Mouse (Mus musculus): ENCODE results near the gene Col6a3. TPM values are rescaled to one million over a fixed set of nuclear protein-coding genes. Genes with fewer than 3 reads are reported as not detected.
A peak's percentile ranks its signal among the peaks of the same experiment; 100 is the strongest.

The Col6a3 gene
- polyA plus RNA-seq, 1 experiment from 2014 or later, result 144 TPM

- Histone ChIP-seq H3K27ac (ENCODE audit: low read length) (peak overlapping the region; percentile 3; the same call in 1 of the 2 replicates), H3K9me3 (replicated peaks; ENCODE audit: control insufficient read depth, low read length) (no peaks in the 10 kb centered on the region), H3K36me3 (ENCODE audit: control insufficient read depth, insufficient read depth, low read length) (no peaks in the 10 kb centered on the region), H3K27me3 (ENCODE audit: control insufficient read depth, insufficient read depth, low read length) (no peaks in the 10 kb centered on the region), H3K4me1 (ENCODE audit: control insufficient read depth, insufficient read depth, low read length) (peaks cover 15% of the 10 kb centered on the region), H3K4me3 (replicated peaks; ENCODE audit: low read length) (no peak overlapping the region), H3K9ac (ENCODE audit: low read length) (no peak overlapping the region), H3K4me2 (ENCODE audit: low read depth, low read length) (no peak overlapping the region)
- ATAC-seq (ENCODE audit: insufficient read depth, low FRiP score), result no peak
These were observed 120.4 kb downstream of the Col6a3 start for GRCm38 (mm10) chr1:90723325-90723724.

DNA sequence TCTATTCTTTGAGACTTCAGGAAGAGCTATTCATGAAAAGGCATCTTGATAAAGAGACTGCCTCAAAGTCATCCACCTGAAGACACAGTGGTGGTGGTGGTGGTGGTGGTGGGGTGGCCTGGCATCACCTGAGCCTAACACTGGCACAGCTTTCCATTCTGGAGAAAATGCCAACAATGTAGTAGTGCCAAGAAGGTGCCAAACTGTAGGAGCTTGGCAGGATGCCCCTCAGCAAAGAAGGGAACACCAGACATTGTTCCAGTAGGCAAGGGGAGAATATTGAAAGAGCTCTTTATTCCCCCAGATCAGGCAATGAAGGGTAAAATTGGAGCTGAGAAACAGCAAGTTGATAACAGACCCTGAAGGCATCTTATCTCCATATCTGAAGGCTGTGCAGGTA is 121.8 kb downstream of the Col6a3 start:
- no peak overlapping the region for H3K9ac ChIP-seq (ENCODE audit: low read length)
- no peaks in the 10 kb centered on the region for H3K27me3 ChIP-seq (ENCODE audit: control insufficient read depth, insufficient read depth, low read length)
- H3K27ac ChIP-seq (ENCODE audit: low read length), result no peak overlapping the region
- H3K36me3 ChIP-seq (ENCODE audit: control insufficient read depth, insufficient read depth, low read length), result no peaks in the 10 kb centered on the region
- no peak overlapping the region for H3K4me3 ChIP-seq (replicated peaks; ENCODE audit: low read length)
- H3K4me2 ChIP-seq (ENCODE audit: low read depth, low read length), result no peak overlapping the region
- peaks cover 15% of the 10 kb centered on the region for H3K4me1 ChIP-seq (ENCODE audit: control insufficient read depth, insufficient read depth, low read length)
- ATAC-seq (ENCODE audit: insufficient read depth, low FRiP score), result no peak
- H3K9me3 ChIP-seq (replicated peaks; ENCODE audit: control insufficient read depth, low read length), result no peaks in the 10 kb centered on the region

DNA sequence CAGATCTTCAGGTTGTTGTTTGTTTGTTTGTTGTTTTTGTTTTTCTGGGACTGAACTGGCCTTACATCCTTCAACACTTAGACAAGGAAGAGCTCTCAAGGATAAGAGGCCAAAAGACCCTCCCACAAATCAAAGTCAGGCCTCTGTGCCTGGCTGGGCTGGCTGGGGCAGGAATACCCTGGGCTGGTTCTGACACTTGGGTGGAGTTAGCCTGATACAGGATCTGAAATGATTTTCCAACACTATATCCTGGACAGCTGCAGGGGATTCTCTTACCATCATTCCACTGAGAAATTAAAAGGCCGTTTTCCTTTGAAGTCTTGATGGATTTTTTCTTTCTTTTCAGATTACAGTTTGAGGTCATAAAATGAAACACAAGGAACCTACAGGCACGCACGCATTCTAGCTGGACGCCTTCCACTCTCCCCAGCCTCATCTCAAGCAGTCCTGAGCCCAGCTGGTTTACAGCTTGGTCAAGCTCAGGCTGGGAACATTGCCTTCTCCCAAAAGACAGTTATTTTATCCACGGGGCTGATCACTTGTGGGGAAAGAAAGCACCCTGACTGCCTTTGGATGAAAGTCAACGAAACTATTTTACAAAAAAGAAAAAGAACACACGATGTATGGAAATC is 123.0 kb downstream of the Col6a3 start:
- no peak overlapping the region for H3K4me3 ChIP-seq (replicated peaks; ENCODE audit: low read length)
- no peak overlapping the region for H3K9ac ChIP-seq (ENCODE audit: low read length)
- WGBS, result 32% methylated on average over 7 of the region's 7 CpGs
- no peaks in the 10 kb centered on the region for H3K27me3 ChIP-seq (ENCODE audit: control insufficient read depth, insufficient read depth, low read length)
- no peaks in the 10 kb centered on the region for H3K9me3 ChIP-seq (replicated peaks; ENCODE audit: control insufficient read depth, low read length)
- peaks cover 21% of the 10 kb centered on the region for H3K4me1 ChIP-seq (ENCODE audit: control insufficient read depth, insufficient read depth, low read length)
- H3K36me3 ChIP-seq (ENCODE audit: control insufficient read depth, insufficient read depth, low read length), result no peaks in the 10 kb centered on the region
- H3K27ac ChIP-seq (ENCODE audit: low read length), result peak overlapping the region; percentile 88
- peak; percentile 71; the same call in 1 of the 2 replicates for ATAC-seq (ENCODE audit: insufficient read depth, low FRiP score)
- no peak overlapping the region for H3K4me2 ChIP-seq (ENCODE audit: low read depth, low read length)

DNA sequence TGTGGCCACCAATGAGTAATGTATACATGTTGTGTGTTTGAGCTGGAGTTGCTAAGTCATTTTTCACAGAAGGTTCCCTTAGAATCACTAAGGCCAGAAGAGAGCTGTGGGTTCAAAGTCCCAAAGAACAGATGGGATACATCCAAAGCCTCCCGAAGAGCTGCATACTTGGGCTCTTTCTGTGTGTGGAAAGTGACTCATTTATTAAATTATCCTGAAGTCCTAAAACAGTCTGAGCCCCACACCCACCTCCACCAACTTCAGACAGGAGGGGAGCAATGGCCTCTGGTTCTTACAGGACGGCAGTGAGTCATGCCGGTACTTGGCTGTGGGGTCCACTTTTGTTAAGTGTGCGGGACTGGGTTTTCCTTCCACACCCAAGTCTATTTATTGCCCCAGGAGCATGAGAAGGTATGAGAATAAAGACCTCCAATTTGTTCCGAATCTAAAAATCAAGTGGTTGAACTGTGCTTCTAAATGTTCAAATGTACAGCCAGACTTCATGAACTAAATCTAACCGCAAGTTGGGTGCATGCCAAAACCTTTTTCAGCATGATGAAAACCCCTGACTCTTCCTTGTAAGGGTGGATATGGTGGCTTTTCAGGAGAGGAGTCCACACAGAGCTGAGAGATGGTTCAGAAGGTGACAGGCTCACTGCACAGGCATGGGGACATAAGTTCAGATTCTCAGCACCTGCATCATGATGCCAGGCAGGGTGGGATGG is 124.8 kb downstream of the Col6a3 start:
- H3K9ac ChIP-seq (ENCODE audit: low read length), result no peak overlapping the region
- peak; percentile 72; the same call in 1 of the 2 replicates for ATAC-seq (ENCODE audit: insufficient read depth, low FRiP score)
- no peaks in the 10 kb centered on the region for H3K9me3 ChIP-seq (replicated peaks; ENCODE audit: control insufficient read depth, low read length)
- no peak overlapping the region for H3K4me3 ChIP-seq (replicated peaks; ENCODE audit: low read length)
- 37% methylated on average over 6 of the region's 6 CpGs for WGBS
- H3K27ac ChIP-seq (ENCODE audit: low read length), result peak overlapping the region; percentile 88
- H3K36me3 ChIP-seq (ENCODE audit: control insufficient read depth, insufficient read depth, low read length), result no peaks in the 10 kb centered on the region
- H3K27me3 ChIP-seq (ENCODE audit: control insufficient read depth, insufficient read depth, low read length), result no peaks in the 10 kb centered on the region
- no peak overlapping the region for H3K4me2 ChIP-seq (ENCODE audit: low read depth, low read length)
- peaks cover 21% of the 10 kb centered on the region for H3K4me1 ChIP-seq (ENCODE audit: control insufficient read depth, insufficient read depth, low read length)

DNA sequence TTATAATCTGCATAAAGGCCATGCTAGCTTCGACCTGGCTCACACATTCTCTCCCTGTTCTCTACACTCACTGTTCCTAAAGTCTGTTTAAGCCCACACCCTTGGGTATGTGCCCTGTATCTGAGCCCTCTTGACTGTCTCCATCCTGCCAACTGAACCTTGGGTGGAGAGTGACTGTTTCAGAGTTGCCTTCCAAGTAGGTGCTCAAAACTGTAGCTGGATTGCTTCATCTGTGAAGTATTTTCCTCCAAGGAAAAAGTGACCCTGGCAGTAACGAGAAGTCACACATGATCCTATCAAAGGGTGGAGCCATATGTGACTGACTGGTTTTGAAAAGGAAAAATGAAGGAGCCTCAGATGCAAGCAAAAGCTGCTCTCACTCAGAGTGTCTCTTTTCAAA is 127.5 kb downstream of the Col6a3 start:
- Histone ChIP-seq H3K4me2 (ENCODE audit: low read depth, low read length) (no peak overlapping the region), H3K4me3 (replicated peaks; ENCODE audit: low read length) (no peak overlapping the region), H3K27ac (ENCODE audit: low read length) (no peak overlapping the region), H3K4me1 (ENCODE audit: control insufficient read depth, insufficient read depth, low read length) (peaks cover 18% of the 10 kb centered on the region), H3K36me3 (ENCODE audit: control insufficient read depth, insufficient read depth, low read length) (no peaks in the 10 kb centered on the region), H3K9me3 (replicated peaks; ENCODE audit: control insufficient read depth, low read length) (no peaks in the 10 kb centered on the region), H3K27me3 (ENCODE audit: control insufficient read depth, insufficient read depth, low read length) (no peaks in the 10 kb centered on the region), H3K9ac (ENCODE audit: low read length) (no peak overlapping the region)
- 52% methylated on average over 2 of the region's 2 CpGs for WGBS
- no peak for ATAC-seq (ENCODE audit: insufficient read depth, low FRiP score)

Other genes starting within 250 kb of the Col6a3 start
- gene Cops8, start 241.0 kb downstream of the Col6a3 start, polyA plus RNA-seq (2015; fragmentation: Nextera tagmentation; extraction: Ambion mirVana), result 123 and 138 TPM in 2 replicates
- gene Mlph, start 71.1 kb upstream of the Col6a3 start, polyA plus RNA-seq (2015; fragmentation: Nextera tagmentation; extraction: Ambion mirVana), result 4.4 and 9.0 TPM in 2 replicates
- not detected in 2 replicates for gene Prlh, start 109.1 kb upstream of the Col6a3 start, polyA plus RNA-seq (2015; fragmentation: Nextera tagmentation; extraction: Ambion mirVana)
- 10.0 and 12.1 TPM in 2 replicates for gene Rab17, start 125.7 kb upstream of the Col6a3 start, polyA plus RNA-seq (2015; fragmentation: Nextera tagmentation; extraction: Ambion mirVana)
- 85.4 and 88.0 TPM in 2 replicates for gene Lrrfip1, start 154.8 kb upstream of the Col6a3 start, polyA plus RNA-seq (2015; fragmentation: Nextera tagmentation; extraction: Ambion mirVana)

All from stomach, embryonic 16.5 days (tissue).